Mouse (Mus musculus): ENCODE results near the gene Myoz1. TPM values are rescaled to one million over a fixed set of nuclear protein-coding genes. Genes with fewer than 3 reads are reported as not detected.

Myoz1 gene
- total RNA-seq, 1 experiment, result not detected

DNA sequence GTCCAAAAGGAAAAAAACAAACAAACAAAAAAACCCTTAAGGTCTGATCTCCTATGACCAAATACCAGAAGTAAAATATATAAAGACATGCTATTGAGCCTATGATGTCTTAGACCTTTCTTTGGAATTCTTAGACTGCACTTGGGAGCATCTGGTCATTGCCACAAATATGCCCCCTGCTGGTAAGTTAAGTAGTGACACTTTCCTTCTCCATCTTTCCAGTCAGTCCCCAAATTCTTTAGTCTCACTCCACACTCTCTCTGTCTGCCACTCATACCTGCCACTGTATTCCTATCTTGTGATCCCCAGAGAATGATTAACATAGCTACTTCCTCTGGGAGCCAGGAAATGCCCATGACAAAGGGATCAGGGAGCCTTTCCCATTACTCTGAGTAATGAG, 2.0 kb upstream of the Myoz1 start:
- no peak for DNase-seq (ENCODE audit: low read depth, low spot score)
- Histone ChIP-seq H3K4me1 (ENCODE audit: control insufficient read depth in 2 of 2, insufficient read depth in 2 of 2, low read length in 2 of 2, poor library complexity in 1 of 2) (peaks cover 0 to 11% of the 10 kb centered on the region in 2 experiments; a peak in 1 of 4 replicates), H3K36me3 (ENCODE audit: control insufficient read depth, insufficient read depth, low read length, poor library complexity, severe bottlenecking) (no peaks in the 10 kb centered on the region), H3K27ac (ENCODE audit: insufficient read depth, low read depth, low read length, poor library complexity, severe bottlenecking) (no peak overlapping the region), H3K9me3 (ENCODE audit: control insufficient read depth, insufficient read depth, low read depth, low read length) (no peaks in the 10 kb centered on the region), H3K4me3 (ENCODE audit: insufficient read depth in 1 of 2, low read depth in 1 of 2, low read length in 2 of 2, poor library complexity in 1 of 2, severe bottlenecking in 1 of 2) (no peak overlapping the region), H3K9ac (ENCODE audit: insufficient read depth, low read depth, low read length, poor library complexity, severe bottlenecking) (no peak overlapping the region)
- in situ Hi-C loops (cut with MboI; ENCODE audit: low sequenced_read_pairs in 2 of 2, unreplicated experiment in 2 of 2), result loop anchor here in 1 of 2 experiments (5.0 kb wide), 1 partner anchor 81 kb away; no protein-coding TSS in a partner anchor
- TF ChIP-seq HCFC1 (IDR thresholded peaks at IDR 0.05; ENCODE audit: borderline replicate concordance, insufficient read depth, low read length) (no peak), ZC3H11A (IDR thresholded peaks at IDR 0.05; ENCODE audit: borderline replicate concordance, low read depth, low read length) (no peak), MAFK (IDR thresholded peaks at IDR 0.05; ENCODE audit: insufficient read depth, low read depth, low read length) (no peak), ZNF384 (IDR thresholded peaks at IDR 0.05; ENCODE audit: low read depth, low read length) (no peak), CHD2 (IDR thresholded peaks at IDR 0.05; ENCODE audit: low read depth, low read length) (no peak)

DNA sequence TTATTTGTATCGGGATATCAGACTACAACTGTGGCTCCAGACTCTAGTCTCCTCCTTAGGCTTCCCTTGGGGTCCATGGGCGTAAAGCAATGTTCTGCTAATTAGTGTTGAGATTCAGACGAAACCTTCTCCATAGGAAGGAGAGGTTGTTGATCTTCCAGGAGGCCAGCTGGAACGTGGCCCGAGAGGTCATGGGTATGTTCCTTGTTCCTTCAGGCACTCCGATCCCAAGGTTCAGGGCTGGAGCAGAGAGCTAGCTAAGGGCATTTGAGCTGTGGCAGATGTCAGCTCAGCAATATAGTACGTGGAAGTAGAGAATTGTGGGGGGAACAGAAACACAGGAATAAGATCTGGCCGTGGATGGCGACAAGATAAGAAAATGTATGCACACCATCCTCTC, 609 bp downstream of the Myoz1 start:
- Histone ChIP-seq H3K4me3 (ENCODE audit: insufficient read depth in 1 of 2, low read depth in 1 of 2, low read length in 2 of 2, poor library complexity in 1 of 2, severe bottlenecking in 1 of 2) (no peak overlapping the region), H3K9me3 (ENCODE audit: control insufficient read depth, insufficient read depth, low read depth, low read length) (no peaks in the 10 kb centered on the region), H3K27ac (ENCODE audit: insufficient read depth, low read depth, low read length, poor library complexity, severe bottlenecking) (no peak overlapping the region), H3K36me3 (ENCODE audit: control insufficient read depth, insufficient read depth, low read length, poor library complexity, severe bottlenecking) (no peaks in the 10 kb centered on the region), H3K4me1 (ENCODE audit: control insufficient read depth in 2 of 2, insufficient read depth in 2 of 2, low read length in 2 of 2, poor library complexity in 1 of 2) (peaks cover 0 to 5% of the 10 kb centered on the region in 2 experiments; a peak in 1 of 4 replicates), H3K9ac (ENCODE audit: insufficient read depth, low read depth, low read length, poor library complexity, severe bottlenecking) (no peak overlapping the region)
- in situ Hi-C loops (cut with MboI; ENCODE audit: low sequenced_read_pairs in 2 of 2, unreplicated experiment in 2 of 2), result loop anchor here in 1 of 2 experiments (5.0 kb wide), 1 partner anchor 78 kb away; no protein-coding TSS in a partner anchor
- no peak for TF ChIP-seq CHD2 (IDR thresholded peaks at IDR 0.05; ENCODE audit: low read depth, low read length)
- TF ChIP-seq ZNF384 (IDR thresholded peaks at IDR 0.05; ENCODE audit: low read depth, low read length), result no peak
- TF ChIP-seq MAFK (IDR thresholded peaks at IDR 0.05; ENCODE audit: insufficient read depth, low read depth, low read length), result no peak
- TF ChIP-seq HCFC1 (IDR thresholded peaks at IDR 0.05; ENCODE audit: borderline replicate concordance, insufficient read depth, low read length), result no peak
- no peak for TF ChIP-seq ZC3H11A (IDR thresholded peaks at IDR 0.05; ENCODE audit: borderline replicate concordance, low read depth, low read length)
- no peak for DNase-seq (ENCODE audit: low read depth, low spot score)

DNA sequence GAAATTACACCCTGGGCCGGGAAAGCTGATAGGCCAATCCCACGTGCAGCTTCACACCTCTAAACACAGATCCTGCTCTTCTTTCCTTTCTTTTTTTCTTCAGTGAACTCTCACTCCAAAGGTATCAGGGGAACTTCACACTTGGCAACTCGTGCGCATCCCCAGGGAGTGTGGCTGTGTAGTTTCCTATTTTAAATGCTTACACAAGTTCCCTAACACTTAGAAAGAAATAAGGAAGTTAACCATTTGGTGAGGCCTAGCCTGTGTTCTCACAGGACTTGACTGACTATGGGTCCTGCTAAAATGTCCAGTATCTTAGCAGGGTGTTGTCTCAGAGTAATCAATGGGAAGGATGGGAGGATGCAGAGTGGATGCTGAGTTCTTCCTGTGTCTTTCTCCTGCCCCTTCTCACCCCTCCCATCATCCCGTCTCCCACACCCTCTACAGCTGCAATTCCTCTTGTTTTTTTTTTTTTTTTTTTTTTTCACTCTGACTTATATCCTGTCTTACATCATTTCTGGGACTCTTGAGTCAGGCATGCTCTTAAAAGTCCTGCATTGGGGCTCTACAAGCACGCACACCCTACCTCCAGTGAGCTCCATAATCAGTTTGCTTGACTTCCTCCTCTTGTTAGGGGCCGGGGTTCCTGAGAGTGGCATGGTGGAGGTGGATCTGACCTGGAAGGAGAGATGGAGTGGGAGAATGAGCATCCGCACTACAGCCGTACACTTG, 1.5 kb downstream of the Myoz1 start:
- H3K9me3 ChIP-seq (ENCODE audit: control insufficient read depth, insufficient read depth, low read depth, low read length), result no peaks in the 10 kb centered on the region
- in situ Hi-C loops (cut with MboI; ENCODE audit: low sequenced_read_pairs in 2 of 2, unreplicated experiment in 2 of 2), result loop anchor here in 1 of 2 experiments (5.0 kb wide), 1 partner anchor 78 kb away; no protein-coding TSS in a partner anchor
- no peak overlapping the region for H3K4me3 ChIP-seq (ENCODE audit: insufficient read depth in 1 of 2, low read depth in 1 of 2, low read length in 2 of 2, poor library complexity in 1 of 2, severe bottlenecking in 1 of 2)
- no peak for DNase-seq (ENCODE audit: low read depth, low spot score)
- H3K4me1 ChIP-seq (ENCODE audit: control insufficient read depth in 2 of 2, insufficient read depth in 2 of 2, low read length in 2 of 2, poor library complexity in 1 of 2), result peaks cover 0 to 1% of the 10 kb centered on the region in 2 experiments; a peak in 1 of 4 replicates
- no peak overlapping the region for H3K27ac ChIP-seq (ENCODE audit: insufficient read depth, low read depth, low read length, poor library complexity, severe bottlenecking)
- no peak overlapping the region for H3K9ac ChIP-seq (ENCODE audit: insufficient read depth, low read depth, low read length, poor library complexity, severe bottlenecking)
- H3K36me3 ChIP-seq (ENCODE audit: control insufficient read depth, insufficient read depth, low read length, poor library complexity, severe bottlenecking), result no peaks in the 10 kb centered on the region; the same call in 1 of the 2 replicates
- no peak for TF ChIP-seq ZC3H11A (IDR thresholded peaks at IDR 0.05; ENCODE audit: borderline replicate concordance, low read depth, low read length)
- no peak for TF ChIP-seq CHD2 (IDR thresholded peaks at IDR 0.05; ENCODE audit: low read depth, low read length)
- TF ChIP-seq HCFC1 (IDR thresholded peaks at IDR 0.05; ENCODE audit: borderline replicate concordance, insufficient read depth, low read length), result no peak
- TF ChIP-seq MAFK (IDR thresholded peaks at IDR 0.05; ENCODE audit: insufficient read depth, low read depth, low read length), result no peak
- no peak for TF ChIP-seq ZNF384 (IDR thresholded peaks at IDR 0.05; ENCODE audit: low read depth, low read length)

DNA sequence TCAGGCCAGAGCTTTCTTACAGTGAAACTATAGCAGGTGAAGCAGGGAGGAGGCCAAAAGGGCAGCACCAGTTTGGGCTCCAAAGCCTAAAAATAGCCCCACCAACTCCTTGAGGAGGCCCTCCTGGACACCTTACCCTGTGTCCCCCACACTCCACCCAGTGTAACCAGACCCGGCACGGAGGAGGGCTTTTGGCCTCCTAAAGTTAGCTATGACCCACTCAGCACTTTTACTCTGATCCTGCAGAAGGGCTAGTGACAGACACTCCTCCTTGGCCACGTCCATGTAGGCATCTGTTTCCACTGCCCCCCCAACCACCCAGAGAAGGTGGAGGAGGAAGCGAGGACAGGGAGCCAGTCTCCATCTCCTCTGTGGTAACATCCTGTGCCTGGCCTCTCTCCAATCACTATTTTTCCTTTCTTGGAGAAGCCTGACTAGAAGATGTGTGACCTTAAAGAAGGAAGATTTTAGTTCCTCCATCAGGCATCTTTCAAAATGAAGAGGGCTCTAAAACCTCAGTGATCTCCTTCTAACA, 4.6 kb downstream of the Myoz1 start:
- no peak for DNase-seq (ENCODE audit: low read depth, low spot score)
- H3K9me3 ChIP-seq (ENCODE audit: control insufficient read depth, insufficient read depth, low read depth, low read length), result no peaks in the 10 kb centered on the region
- no peaks in the 10 kb centered on the region; the same call in 1 of the 2 replicates for H3K36me3 ChIP-seq (ENCODE audit: control insufficient read depth, insufficient read depth, low read length, poor library complexity, severe bottlenecking)

More for the DNA sequence above, 4.6 kb downstream of the Myoz1 start:
- TF ChIP-seq ZNF384 (IDR thresholded peaks at IDR 0.05; ENCODE audit: low read depth, low read length), result no peak
- no peak for TF ChIP-seq CHD2 (IDR thresholded peaks at IDR 0.05; ENCODE audit: low read depth, low read length)
- TF ChIP-seq HCFC1 (IDR thresholded peaks at IDR 0.05; ENCODE audit: borderline replicate concordance, insufficient read depth, low read length), result no peak
- TF ChIP-seq ZC3H11A (IDR thresholded peaks at IDR 0.05; ENCODE audit: borderline replicate concordance, low read depth, low read length), result no peak
- TF ChIP-seq MAFK (IDR thresholded peaks at IDR 0.05; ENCODE audit: insufficient read depth, low read depth, low read length), result no peak
- in situ Hi-C loops (cut with MboI; ENCODE audit: low sequenced_read_pairs in 2 of 2, unreplicated experiment in 2 of 2), result no loop called here
- Histone ChIP-seq H3K9ac (ENCODE audit: insufficient read depth, low read depth, low read length, poor library complexity, severe bottlenecking) (no peak overlapping the region), H3K4me1 (ENCODE audit: control insufficient read depth in 2 of 2, insufficient read depth in 2 of 2, low read length in 2 of 2, poor library complexity in 1 of 2) (0 out of 4 replicates have a peak, but pooled peaks cover 0 to 1% of the 10 kb centered on the region in 2 experiments), H3K27ac (ENCODE audit: insufficient read depth, low read depth, low read length, poor library complexity, severe bottlenecking) (no peak overlapping the region), H3K4me3 (ENCODE audit: insufficient read depth in 1 of 2, low read depth in 1 of 2, low read length in 2 of 2, poor library complexity in 1 of 2, severe bottlenecking in 1 of 2) (no peak overlapping the region)
